Mouse (Mus musculus): Measurements from ENCODE around the gene Ebf1. TPM values are rescaled to one million over a fixed set of nuclear protein-coding genes. Genes with fewer than 3 reads are reported as not detected.

Ebf1 gene
- polyA plus RNA-seq, 1 experiment: 26.6 TPM

GRCm38 (mm10) chr11:44727821-44728220 lies 110.7 kb downstream of the Ebf1 start:
- no peak for DNase-seq (ENCODE audit: low read depth in 1 of 2, low spot score in 2 of 2)
- no peak overlapping the region for H3K27ac ChIP-seq (ENCODE audit: insufficient read depth, low read length)

GRCm38 (mm10) chr11:44728271-44728670 lies 111.2 kb downstream of the Ebf1 start:
- Histone ChIP-seq H3K4me1 (ENCODE audit: control insufficient read depth, insufficient read depth, insufficient read length) (no peaks in the 10 kb centered on the region), H3K27me3 (ENCODE audit: control insufficient read depth, insufficient read depth, low read length) (no peaks in the 10 kb centered on the region), H3K4me3 (ENCODE audit: extremely low read depth, insufficient read depth, insufficient read length) (no peak overlapping the region), H3K27ac (ENCODE audit: insufficient read depth, low read length) (no peak overlapping the region), H3K36me3 (ENCODE audit: control insufficient read depth, insufficient read depth, low read length) (no peaks in the 10 kb centered on the region)
- DNase-seq (ENCODE audit: low read depth in 1 of 2, low spot score in 2 of 2): no peak
- 88% methylated on average over 2 of the region's 2 CpGs for WGBS
- TF ChIP-seq POLR2A (IDR thresholded peaks at IDR 0.05; ENCODE audit: low read depth, low read length) (no peak), CTCF (IDR thresholded peaks at IDR 0.05; ENCODE audit: extremely low read depth, insufficient read depth, insufficient read length, insufficient replicate concordance) (no peak)

More at GRCm38 (mm10) chr11:44727821-44728220, 110.7 kb downstream of the Ebf1 start:
- Histone ChIP-seq H3K4me3 (ENCODE audit: extremely low read depth, insufficient read depth, insufficient read length) (no peak overlapping the region), H3K36me3 (ENCODE audit: control insufficient read depth, insufficient read depth, low read length) (no peaks in the 10 kb centered on the region), H3K4me1 (ENCODE audit: control insufficient read depth, insufficient read depth, insufficient read length) (no peaks in the 10 kb centered on the region), H3K27me3 (ENCODE audit: control insufficient read depth, insufficient read depth, low read length) (no peaks in the 10 kb centered on the region)
- WGBS: 78% methylated on average over 2 of the region's 2 CpGs
- TF ChIP-seq CTCF (IDR thresholded peaks at IDR 0.05; ENCODE audit: extremely low read depth, insufficient read depth, insufficient read length, insufficient replicate concordance) (no peak), POLR2A (IDR thresholded peaks at IDR 0.05; ENCODE audit: low read depth, low read length) (no peak)

GRCm38 (mm10) chr11:44729931-44730330 lies 112.8 kb downstream of the Ebf1 start:
- no peaks in the 10 kb centered on the region for H3K27me3 ChIP-seq (ENCODE audit: control insufficient read depth, insufficient read depth, low read length)
- no peak overlapping the region for H3K27ac ChIP-seq (ENCODE audit: insufficient read depth, low read length)
- no peaks in the 10 kb centered on the region for H3K4me1 ChIP-seq (ENCODE audit: control insufficient read depth, insufficient read depth, insufficient read length)
- H3K36me3 ChIP-seq (ENCODE audit: control insufficient read depth, insufficient read depth, low read length): no peaks in the 10 kb centered on the region
- no peak overlapping the region for H3K4me3 ChIP-seq (ENCODE audit: extremely low read depth, insufficient read depth, insufficient read length)
- TF ChIP-seq POLR2A (IDR thresholded peaks at IDR 0.05; ENCODE audit: low read depth, low read length): no peak
- WGBS: 73% methylated on average over 4 of the region's 4 CpGs
- DNase-seq (ENCODE audit: low read depth in 1 of 2, low spot score in 2 of 2): no peak

GRCm38 (mm10) chr11:44731763-44732162 lies 114.6 kb downstream of the Ebf1 start:
- DNase-seq (ENCODE audit: low read depth in 1 of 2, low spot score in 2 of 2): no peak
- no peak overlapping the region for H3K27ac ChIP-seq (ENCODE audit: insufficient read depth, low read length)
- no peaks in the 10 kb centered on the region for H3K27me3 ChIP-seq (ENCODE audit: control insufficient read depth, insufficient read depth, low read length)
- H3K36me3 ChIP-seq (ENCODE audit: control insufficient read depth, insufficient read depth, low read length): no peaks in the 10 kb centered on the region
- TF ChIP-seq CTCF (IDR thresholded peaks at IDR 0.05; ENCODE audit: extremely low read depth, insufficient read depth, insufficient read length, insufficient replicate concordance) (no peak), POLR2A (IDR thresholded peaks at IDR 0.05; ENCODE audit: low read depth, low read length) (no peak)
- WGBS: 92% methylated on average over 2 of the region's 2 CpGs
- H3K4me1 ChIP-seq (ENCODE audit: control insufficient read depth, insufficient read depth, insufficient read length): no peaks in the 10 kb centered on the region
- no peak overlapping the region for H3K4me3 ChIP-seq (ENCODE audit: extremely low read depth, insufficient read depth, insufficient read length)

GRCm38 (mm10) chr11:44733276-44733675 lies 116.2 kb downstream of the Ebf1 start:
- Histone ChIP-seq H3K27me3 (ENCODE audit: control insufficient read depth, insufficient read depth, low read length) (no peaks in the 10 kb centered on the region), H3K4me1 (ENCODE audit: control insufficient read depth, insufficient read depth, insufficient read length) (no peaks in the 10 kb centered on the region), H3K27ac (ENCODE audit: insufficient read depth, low read length) (no peak overlapping the region), H3K36me3 (ENCODE audit: control insufficient read depth, insufficient read depth, low read length) (no peaks in the 10 kb centered on the region), H3K4me3 (ENCODE audit: extremely low read depth, insufficient read depth, insufficient read length) (no peak overlapping the region)
- 89% methylated on average over 2 of the region's 2 CpGs for WGBS
- DNase-seq (ENCODE audit: low read depth in 1 of 2, low spot score in 2 of 2): no peak
- TF ChIP-seq POLR2A (IDR thresholded peaks at IDR 0.05; ENCODE audit: low read depth, low read length): no peak
- no peak for TF ChIP-seq CTCF (IDR thresholded peaks at IDR 0.05; ENCODE audit: extremely low read depth, insufficient read depth, insufficient read length, insufficient replicate concordance)

GRCm38 (mm10) chr11:44738046-44738445 lies 120.9 kb downstream of the Ebf1 start:
- no peaks in the 10 kb centered on the region for H3K36me3 ChIP-seq (ENCODE audit: control insufficient read depth, insufficient read depth, low read length)
- no peak overlapping the region for H3K4me3 ChIP-seq (ENCODE audit: extremely low read depth, insufficient read depth, insufficient read length)
- DNase-seq (ENCODE audit: low read depth in 1 of 2, low spot score in 2 of 2): no peak
- H3K27ac ChIP-seq (ENCODE audit: insufficient read depth, low read length): no peak overlapping the region
- TF ChIP-seq CTCF (IDR thresholded peaks at IDR 0.05; ENCODE audit: extremely low read depth, insufficient read depth, insufficient read length, insufficient replicate concordance): no peak
- no peak for TF ChIP-seq POLR2A (IDR thresholded peaks at IDR 0.05; ENCODE audit: low read depth, low read length)
- no peaks in the 10 kb centered on the region for H3K27me3 ChIP-seq (ENCODE audit: control insufficient read depth, insufficient read depth, low read length)
- 88% methylated on average over 5 of the region's 5 CpGs for WGBS
- no peaks in the 10 kb centered on the region; the same call in 1 of the 2 replicates for H3K4me1 ChIP-seq (ENCODE audit: control insufficient read depth, insufficient read depth, insufficient read length)

- Histone ChIP-seq H3K27me3 (ENCODE audit: control insufficient read depth, insufficient read depth, low read length) (no peaks in the 10 kb centered on the region), H3K4me3 (ENCODE audit: extremely low read depth, insufficient read depth, insufficient read length) (no peak overlapping the region), H3K36me3 (ENCODE audit: control insufficient read depth, insufficient read depth, low read length) (no peaks in the 10 kb centered on the region), H3K4me1 (ENCODE audit: control insufficient read depth, insufficient read depth, insufficient read length) (no peaks in the 10 kb centered on the region; the same call in none of the 2 replicates), H3K27ac (ENCODE audit: insufficient read depth, low read length) (no peak overlapping the region)
- WGBS: 84% methylated on average over 10 of the region's 10 CpGs
- no peak for DNase-seq (ENCODE audit: low read depth in 1 of 2, low spot score in 2 of 2)
- no peak for TF ChIP-seq CTCF (IDR thresholded peaks at IDR 0.05; ENCODE audit: extremely low read depth, insufficient read depth, insufficient read length, insufficient replicate concordance)
- TF ChIP-seq POLR2A (IDR thresholded peaks at IDR 0.05; ENCODE audit: low read depth, low read length): no peak
These were observed 121.7 kb downstream of the Ebf1 start for GRCm38 (mm10) chr11:44738820-44739219.
